Mouse (Mus musculus) layer of hippocampus, postnatal 10 days (tissue): Measurements from ENCODE around the gene Apobec2. TPM values are rescaled to one million over a fixed set of nuclear protein-coding genes. Genes with fewer than 3 reads are reported as not detected.
A peak's percentile ranks its signal among the peaks of the same experiment; 100 is the strongest.

Experiments
- DNase-seq, 2 experiments: peaks; one replicate each; pipeline ENCODE4 v3.0.0; 2021; ENCODE audit warnings: low spot score in 2 of 2
- total RNA-seq, 2 experiments: library from RNA; stranded (reverse); gene quantifications; 2 replicates each; pipeline ENCODE4 v1.2.3; 2021

Gene Apobec2
- total RNA-seq, 2 experiments from 2014 or later = 0.47 TPM; not detected in 1

GRCm38 (mm10) chr17:48409380-48410298 is 23.1 kb downstream of the Apobec2 start, which contains the start of the genes Nfya and Oard1:
Gene Nfya, minus strand, starts transcription at chr17:48409906.
Gene Oard1, plus strand, starts transcription at chr17:48410014.
- DNase-seq = peak; percentile 100

- peak; percentile 65 to 75 for DNase-seq
Observed at GRCm38 (mm10) chr17:48408526-48409291, 24.0 kb downstream of the Apobec2 start.

- DNase-seq = no peak
Observed at GRCm38 (mm10) chr17:48407910-48408525, 24.7 kb downstream of the Apobec2 start.

GRCm38 (mm10) chr17:48407154-48407553 is 25.6 kb downstream of the Apobec2 start:
- no peak for DNase-seq

GRCm38 (mm10) chr17:48404706-48405105 is 28.0 kb downstream of the Apobec2 start:
- no peak for DNase-seq

- DNase-seq = no peak
Observed at GRCm38 (mm10) chr17:48403848-48404247, 28.9 kb downstream of the Apobec2 start.

GRCm38 (mm10) chr17:48402751-48403150 is 30.0 kb downstream of the Apobec2 start:
- no peak for DNase-seq

- DNase-seq = no peak
Observed at GRCm38 (mm10) chr17:48401710-48402109, 31.0 kb downstream of the Apobec2 start.

- no peak for DNase-seq
Observed at GRCm38 (mm10) chr17:48392616-48393015, 40.1 kb downstream of the Apobec2 start.

GRCm38 (mm10) chr17:48391446-48391845 is 41.3 kb downstream of the Apobec2 start:
- DNase-seq = no peak

GRCm38 (mm10) chr17:48389442-48389841 is 43.3 kb downstream of the Apobec2 start:
- no peak for DNase-seq

GRCm38 (mm10) chr17:48388666-48389065 is 44.1 kb downstream of the Apobec2 start:
- DNase-seq = no peak

- no peak for DNase-seq
Observed at GRCm38 (mm10) chr17:48385786-48386461, 46.8 kb downstream of the Apobec2 start.

GRCm38 (mm10) chr17:48379050-48379449 is 53.7 kb downstream of the Apobec2 start:
- DNase-seq = no peak

- no peak for DNase-seq
Observed at GRCm38 (mm10) chr17:48376102-48376501, 56.6 kb downstream of the Apobec2 start.

- no peak for DNase-seq
Observed at GRCm38 (mm10) chr17:48372987-48373386, 59.7 kb downstream of the Apobec2 start.

GRCm38 (mm10) chr17:48371621-48372020 is 61.1 kb downstream of the Apobec2 start:
- DNase-seq = no peak
